Mouse (Mus musculus): ENCODE measurements around the gene Tbc1d19. TPM values are rescaled to one million over a fixed set of nuclear protein-coding genes. Genes with fewer than 3 reads are reported as not detected.

Tbc1d19 gene
- total RNA-seq, 2 experiments from 2014 or later = 18.5 to 23.5 TPM

GRCm38 (mm10) chr5:53948606-53949266, 139.3 kb downstream of the Tbc1d19 start:
- peak in 1 of 2 experiments; percentile 46 for DNase-seq (ENCODE audit: low spot score in 2 of 2)

DNA sequence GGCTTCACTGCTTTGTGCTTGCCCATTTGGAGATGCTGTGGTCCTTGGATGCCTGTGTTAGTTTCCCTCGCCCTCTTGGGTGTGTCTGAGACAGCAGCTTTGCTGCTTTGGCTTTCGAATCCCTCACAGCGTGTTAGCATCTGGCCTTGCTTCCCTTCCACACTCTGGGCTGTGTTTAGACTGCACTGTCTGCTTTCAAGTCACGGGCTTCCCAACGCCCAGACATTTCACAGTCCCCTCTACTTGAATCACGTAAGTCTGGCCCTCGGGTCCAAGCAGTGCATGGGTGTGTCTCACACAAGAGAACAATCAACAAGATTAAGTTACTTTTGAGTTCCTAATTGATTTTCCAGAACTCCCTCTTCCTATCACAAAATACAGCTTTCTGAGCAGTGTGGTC, 140.8 kb downstream of the Tbc1d19 start:
- no peak for DNase-seq (ENCODE audit: low spot score in 2 of 2)

DNA sequence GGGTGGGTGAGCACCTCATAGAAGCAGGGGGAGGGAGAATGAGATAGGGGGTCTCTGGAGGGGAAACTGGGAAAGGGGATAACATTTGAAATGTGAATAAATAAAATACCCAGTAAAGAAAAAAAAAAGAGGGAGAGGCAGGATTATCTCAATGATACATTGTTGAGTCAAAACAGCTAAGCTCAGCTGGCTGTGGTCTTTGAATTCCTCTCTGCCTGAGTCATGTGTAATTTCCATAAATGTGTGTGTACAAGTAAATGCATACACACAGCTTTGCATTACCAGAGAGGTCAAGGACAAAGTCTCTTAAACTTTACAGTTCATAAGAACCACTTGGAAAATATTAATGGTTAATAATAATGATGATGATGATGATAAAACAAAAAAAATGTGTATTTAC, 143.8 kb downstream of the Tbc1d19 start:
- no peak for DNase-seq (ENCODE audit: low spot score in 2 of 2)

Other genes starting within 250 kb of the Tbc1d19 start
- under 1 TPM; 0.29 to 0.30 TPM for gene Cckar, start 101.9 kb upstream of the Tbc1d19 start, total RNA-seq (2021)
- 10 to 100 TPM; 27.5 to 28.7 TPM for gene Stim2, start 188.9 kb downstream of the Tbc1d19 start, total RNA-seq (2021)

All from adrenal gland, adult 18-20 months (tissue).